8 mouse cellular contexts compared by ENCODE assay signal in the genomic region with DNA sequence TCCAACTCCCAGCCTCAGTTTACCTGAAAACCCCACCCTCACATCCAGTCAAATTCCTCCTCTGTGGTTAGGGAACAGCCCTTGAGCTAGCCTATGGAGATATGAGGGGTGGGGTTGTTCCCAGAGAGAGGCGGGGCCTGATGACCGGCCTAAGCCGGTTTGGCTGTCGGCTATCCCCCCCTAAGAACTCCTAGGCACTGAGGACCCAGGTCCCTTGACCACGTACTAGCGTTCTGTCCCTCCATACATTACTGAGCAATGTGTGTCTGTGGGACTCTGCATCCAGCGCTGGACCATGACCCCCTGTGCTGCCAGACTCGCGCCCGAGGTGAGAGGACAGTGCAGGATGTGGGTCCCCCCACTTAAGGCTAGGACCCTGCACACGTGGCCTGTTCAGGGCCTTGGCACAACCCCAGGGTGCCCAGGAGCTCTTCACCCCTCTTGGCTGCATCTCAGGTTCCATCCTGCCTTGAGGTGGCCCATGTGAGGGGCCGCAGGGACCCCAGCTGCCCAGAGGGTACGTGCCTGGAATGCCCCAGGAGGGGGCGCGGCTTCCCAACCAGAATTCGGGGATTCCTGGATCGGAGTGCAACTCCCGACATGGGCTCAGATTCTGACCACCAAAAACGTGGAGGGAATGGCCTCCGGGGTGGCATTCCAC. TPM values are rescaled to one million over a fixed set of nuclear protein-coding genes. Genes with fewer than 3 reads are reported as not detected.
DNase-seq lines count a peak whose midpoint lies in the region; ATAC-seq and TF ChIP-seq lines count a peak whose summit lies in the region.

No protein-coding gene starts in this region.

- H3K4me2 ChIP-seq in midbrain, embryonic 13.5 days (replicated peaks), result peak overlapping the region; percentile 19
- no peak overlapping the region for H3K4me2 ChIP-seq in midbrain, postnatal 0 days (ENCODE audit: low read depth, low read length, poor library complexity, severe bottlenecking)
- H3K4me2 ChIP-seq in limb, embryonic 15.5 days, result peak overlapping the region; percentile 37
- peak overlapping the region; percentile 48 for H3K4me2 ChIP-seq in stomach, embryonic 16.5 days (ENCODE audit: low read depth, low read length)

- H3K27ac ChIP-seq in midbrain, embryonic 13.5 days, result no peak overlapping the region
- no peak overlapping the region for H3K27ac ChIP-seq in midbrain, postnatal 0 days (ENCODE audit: low read depth, low read length)
- peak overlapping the region; percentile 86 for H3K27ac ChIP-seq in heart, embryonic 10.5 days
- no peak overlapping the region; the same call in 1 of the 2 replicates for H3K27ac ChIP-seq in limb, embryonic 15.5 days
- H3K27ac ChIP-seq in stomach, embryonic 16.5 days (ENCODE audit: low read length), result peak overlapping the region; percentile 60

- 4% methylated on average over 20 of the region's 20 CpGs for WGBS in midbrain, embryonic 13.5 days
- 9% methylated on average over 20 of the region's 20 CpGs for WGBS in midbrain, postnatal 0 days
- WGBS in heart, embryonic 10.5 days, result 6% methylated on average over 20 of the region's 20 CpGs
- WGBS in limb, embryonic 15.5 days, result 9% methylated on average over 20 of the region's 20 CpGs
- 23% methylated on average over 20 of the region's 20 CpGs for WGBS in stomach, embryonic 16.5 days

- peaks cover 57% of the 10 kb centered on the region for H3K27me3 ChIP-seq in midbrain, embryonic 13.5 days
- H3K27me3 ChIP-seq in midbrain, postnatal 0 days (ENCODE audit: insufficient read depth, low read length), result peaks cover 10% of the 10 kb centered on the region
- peaks cover 18% of the 10 kb centered on the region for H3K27me3 ChIP-seq in heart, embryonic 10.5 days (ENCODE audit: insufficient read depth, poor library complexity, severe bottlenecking)
- H3K27me3 ChIP-seq in limb, embryonic 15.5 days, result peaks cover 23% of the 10 kb centered on the region
- H3K27me3 ChIP-seq in stomach, embryonic 16.5 days (ENCODE audit: control insufficient read depth, insufficient read depth, low read length), result no peaks in the 10 kb centered on the region; the same call in 1 of the 2 replicates

- no peak for DNase-seq in midbrain, postnatal 0 days (ENCODE audit: low spot score)
- DNase-seq in heart, embryonic 10.5 days (ENCODE audit: low spot score), result no peak
- no peak for DNase-seq in adrenal gland, adult 2 months
- no peak for DNase-seq in left cerebral cortex, postnatal 4 days
- DNase-seq in thymus, postnatal 10 days (ENCODE audit: low spot score in 2 of 2), result no peak

- no peaks in the 10 kb centered on the region for H3K36me3 ChIP-seq in midbrain, embryonic 13.5 days
- H3K36me3 ChIP-seq in midbrain, postnatal 0 days (ENCODE audit: insufficient read depth, low read length), result no peaks in the 10 kb centered on the region
- peaks cover 18% of the 10 kb centered on the region for H3K36me3 ChIP-seq in heart, embryonic 10.5 days
- no peaks in the 10 kb centered on the region for H3K36me3 ChIP-seq in limb, embryonic 15.5 days
- no peaks in the 10 kb centered on the region for H3K36me3 ChIP-seq in stomach, embryonic 16.5 days (ENCODE audit: control insufficient read depth, insufficient read depth, low read length)

- 0 out of 2 replicates have a peak overlapping the region, but pooled peaks have one; percentile 2 for H3K4me3 ChIP-seq in midbrain, embryonic 13.5 days (replicated peaks)
- no peak overlapping the region for H3K4me3 ChIP-seq in midbrain, postnatal 0 days (ENCODE audit: low read depth, low read length)
- peak overlapping the region; percentile 49 for H3K4me3 ChIP-seq in heart, embryonic 10.5 days
- H3K4me3 ChIP-seq in limb, embryonic 15.5 days, result peak overlapping the region; percentile 21
- H3K4me3 ChIP-seq in stomach, embryonic 16.5 days (replicated peaks; ENCODE audit: low read length), result peak overlapping the region; percentile 36

- intact Hi-C loops in left cerebral cortex, postnatal 4 days (cut with DNase I), result no loop called here

- ATAC-seq in midbrain, embryonic 13.5 days, result peak; percentile 49; the same call in 1 of the 2 replicates
- no peak for ATAC-seq in midbrain, postnatal 0 days (ENCODE audit: low FRiP score)
- 0 out of 2 replicates have a peak, but pooled peaks have one; percentile 15 for ATAC-seq in limb, embryonic 15.5 days (ENCODE audit: insufficient number of reproducible peaks, low FRiP score, low TSS enrichment, low read depth)
- 0 out of 2 replicates have a peak, but pooled peaks have one; percentile 44 for ATAC-seq in stomach, embryonic 16.5 days (ENCODE audit: insufficient read depth, low FRiP score)

- H3K9ac ChIP-seq in midbrain, embryonic 13.5 days (replicated peaks), result no peak overlapping the region; the same call in 1 of the 2 replicates
- H3K9ac ChIP-seq in midbrain, postnatal 0 days (replicated peaks; ENCODE audit: low read length, poor library complexity, severe bottlenecking), result no peak overlapping the region
- 0 out of 2 replicates have a peak overlapping the region, but pooled peaks have one; percentile 18 for H3K9ac ChIP-seq in limb, embryonic 15.5 days
- peak overlapping the region; percentile 65 for H3K9ac ChIP-seq in stomach, embryonic 16.5 days (ENCODE audit: low read length)

- no peak for TF ChIP-seq CTCF in midbrain, postnatal 0 days (IDR thresholded peaks at IDR 0.05)

- H3K9me3 ChIP-seq in midbrain, embryonic 13.5 days, result no peaks in the 10 kb centered on the region
- no peaks in the 10 kb centered on the region for H3K9me3 ChIP-seq in midbrain, postnatal 0 days (ENCODE audit: low read length)
- no peaks in the 10 kb centered on the region for H3K9me3 ChIP-seq in heart, embryonic 10.5 days
- no peaks in the 10 kb centered on the region for H3K9me3 ChIP-seq in limb, embryonic 15.5 days
- no peaks in the 10 kb centered on the region for H3K9me3 ChIP-seq in stomach, embryonic 16.5 days (replicated peaks; ENCODE audit: control insufficient read depth, low read length)

- peaks cover 8% of the 10 kb centered on the region for H3K4me1 ChIP-seq in midbrain, embryonic 13.5 days (replicated peaks)
- H3K4me1 ChIP-seq in midbrain, postnatal 0 days (ENCODE audit: insufficient read depth, low read length), result no peaks in the 10 kb centered on the region
- H3K4me1 ChIP-seq in heart, embryonic 10.5 days, result peaks cover 58% of the 10 kb centered on the region
- H3K4me1 ChIP-seq in limb, embryonic 15.5 days, result peaks cover 30% of the 10 kb centered on the region
- peaks cover 24% of the 10 kb centered on the region for H3K4me1 ChIP-seq in stomach, embryonic 16.5 days (ENCODE audit: control insufficient read depth, insufficient read depth, low read length)

RNA-seq across cellular contexts. Expression of a gene that starts 3.1 kb away (rescaled TPM):
- polyA plus RNA-seq in midbrain, embryonic 13.5 days (2015; fragmentation: Nextera tagmentation; extraction: Ambion mirVana), result 1.5 and 1.6 TPM in 2 replicates
- 1.7 and 2.4 TPM in 2 replicates for total RNA-seq in midbrain, postnatal 0 days (2014; rRNA removed)
- polyA plus RNA-seq in midbrain, postnatal 0 days (2015; fragmentation: Nextera tagmentation; extraction: Ambion mirVana), result 1.2 and 1.6 TPM in 2 replicates
- 12.0 and 16.7 TPM in 2 replicates for polyA plus RNA-seq in heart, embryonic 10.5 days (2016; fragmentation: Nextera tagmentation; extraction: Ambion mirVana)
- polyA plus RNA-seq in limb, embryonic 15.5 days (2015; fragmentation: Nextera tagmentation; extraction: Ambion mirVana), result 5.3 and 6.4 TPM in 2 replicates
- 7.8 and 9.7 TPM in 2 replicates for polyA plus RNA-seq in stomach, embryonic 16.5 days (2015; fragmentation: Nextera tagmentation; extraction: Ambion mirVana)
- 1 to 10 TPM; 3.9 to 6.7 TPM for total RNA-seq in adrenal gland, adult 2 months (2021)
- 11.0 and 14.6 TPM in 2 replicates for polyA plus RNA-seq in adrenal gland, adult 2 months (2012; rRNA removed)
- total RNA-seq in left cerebral cortex, postnatal 4 days (2021), result 1 to 10 TPM; 1.6 to 1.7 TPM

RNA-seq across cellular contexts. Expression of a gene that starts 20.0 kb away (rescaled TPM):
- 159 and 174 TPM in 2 replicates for polyA plus RNA-seq in midbrain, embryonic 13.5 days (2015; fragmentation: Nextera tagmentation; extraction: Ambion mirVana)
- 66.4 and 76.0 TPM in 2 replicates for total RNA-seq in midbrain, postnatal 0 days (2014; rRNA removed)
- 126 and 135 TPM in 2 replicates for polyA plus RNA-seq in midbrain, postnatal 0 days (2015; fragmentation: Nextera tagmentation; extraction: Ambion mirVana)
- polyA plus RNA-seq in heart, embryonic 10.5 days (2016; fragmentation: Nextera tagmentation; extraction: Ambion mirVana), result 181 and 233 TPM in 2 replicates
- 213 and 217 TPM in 2 replicates for polyA plus RNA-seq in limb, embryonic 15.5 days (2015; fragmentation: Nextera tagmentation; extraction: Ambion mirVana)
- polyA plus RNA-seq in stomach, embryonic 16.5 days (2015; fragmentation: Nextera tagmentation; extraction: Ambion mirVana), result 174 and 180 TPM in 2 replicates
- 100 to 1,000 TPM in 1 of 2 experiments, 10 to 100 TPM in 1; 97.3 to 106 TPM for total RNA-seq in adrenal gland, adult 2 months (2021)
- polyA plus RNA-seq in adrenal gland, adult 2 months (2012; rRNA removed), result 111 and 122 TPM in 2 replicates
- 10 to 100 TPM; 63.9 to 74.2 TPM for total RNA-seq in left cerebral cortex, postnatal 4 days (2021)

RNA-seq across cellular contexts. Expression of a gene that starts 23.3 kb away (rescaled TPM):
- polyA plus RNA-seq in midbrain, embryonic 13.5 days (2015; fragmentation: Nextera tagmentation; extraction: Ambion mirVana), result 5.4 and 5.8 TPM in 2 replicates
- 9.3 TPM in 2 replicates for total RNA-seq in midbrain, postnatal 0 days (2014; rRNA removed)
- 1.7 and 1.9 TPM in 2 replicates for polyA plus RNA-seq in midbrain, postnatal 0 days (2015; fragmentation: Nextera tagmentation; extraction: Ambion mirVana)
- 2.8 and 4.1 TPM in 2 replicates for polyA plus RNA-seq in heart, embryonic 10.5 days (2016; fragmentation: Nextera tagmentation; extraction: Ambion mirVana)
- 3.3 and 3.4 TPM in 2 replicates for polyA plus RNA-seq in limb, embryonic 15.5 days (2015; fragmentation: Nextera tagmentation; extraction: Ambion mirVana)
- polyA plus RNA-seq in stomach, embryonic 16.5 days (2015; fragmentation: Nextera tagmentation; extraction: Ambion mirVana), result 6.3 and 7.4 TPM in 2 replicates
- total RNA-seq in adrenal gland, adult 2 months (2021), result 10 to 100 TPM; 18.4 to 22.9 TPM
- 28.6 TPM in 2 replicates for polyA plus RNA-seq in adrenal gland, adult 2 months (2012; rRNA removed)
- total RNA-seq in left cerebral cortex, postnatal 4 days (2021), result 1 to 10 TPM; 7.2 to 8.1 TPM

RNA-seq across cellular contexts. Expression of a gene that starts 27.4 kb away (rescaled TPM):
- 498 and 532 TPM in 2 replicates for polyA plus RNA-seq in midbrain, embryonic 13.5 days (2015; fragmentation: Nextera tagmentation; extraction: Ambion mirVana)
- 350 TPM in 2 replicates for total RNA-seq in midbrain, postnatal 0 days (2014; rRNA removed)
- polyA plus RNA-seq in midbrain, postnatal 0 days (2015; fragmentation: Nextera tagmentation; extraction: Ambion mirVana), result 635 and 741 TPM in 2 replicates
- polyA plus RNA-seq in heart, embryonic 10.5 days (2016; fragmentation: Nextera tagmentation; extraction: Ambion mirVana), result 767 and 797 TPM in 2 replicates
- 432 and 471 TPM in 2 replicates for polyA plus RNA-seq in limb, embryonic 15.5 days (2015; fragmentation: Nextera tagmentation; extraction: Ambion mirVana)
- 445 and 507 TPM in 2 replicates for polyA plus RNA-seq in stomach, embryonic 16.5 days (2015; fragmentation: Nextera tagmentation; extraction: Ambion mirVana)
- 1,000 to 10,000 TPM; 1,287 to 1,377 TPM for total RNA-seq in adrenal gland, adult 2 months (2021)
- 1,827 and 2,443 TPM in 2 replicates for polyA plus RNA-seq in adrenal gland, adult 2 months (2012; rRNA removed)
- total RNA-seq in left cerebral cortex, postnatal 4 days (2021), result 100 to 1,000 TPM; 311 to 347 TPM

RNA-seq across cellular contexts. Expression of a gene that starts 31.2 kb away (rescaled TPM):
- 29.5 and 37.1 TPM in 2 replicates for polyA plus RNA-seq in midbrain, embryonic 13.5 days (2015; fragmentation: Nextera tagmentation; extraction: Ambion mirVana)
- total RNA-seq in midbrain, postnatal 0 days (2014; rRNA removed), result 14.8 and 19.5 TPM in 2 replicates
- polyA plus RNA-seq in midbrain, postnatal 0 days (2015; fragmentation: Nextera tagmentation; extraction: Ambion mirVana), result 12.6 and 12.8 TPM in 2 replicates
- 408 and 456 TPM in 2 replicates for polyA plus RNA-seq in heart, embryonic 10.5 days (2016; fragmentation: Nextera tagmentation; extraction: Ambion mirVana)
- 264 and 270 TPM in 2 replicates for polyA plus RNA-seq in limb, embryonic 15.5 days (2015; fragmentation: Nextera tagmentation; extraction: Ambion mirVana)
- 333 and 334 TPM in 2 replicates for polyA plus RNA-seq in stomach, embryonic 16.5 days (2015; fragmentation: Nextera tagmentation; extraction: Ambion mirVana)
- 10 to 100 TPM; 29.5 to 50.1 TPM for total RNA-seq in adrenal gland, adult 2 months (2021)
- 53.0 and 58.8 TPM in 2 replicates for polyA plus RNA-seq in adrenal gland, adult 2 months (2012; rRNA removed)
- 10 to 100 TPM; 12.4 to 17.2 TPM for total RNA-seq in left cerebral cortex, postnatal 4 days (2021)

Comparison
In these comparisons a context has a peak if more than half of its experiments do, and no peak if none do; other contexts are left out.
1. H3K27ac ChIP-seq: peak in heart, embryonic 10.5 days (single experiment) and stomach, embryonic 16.5 days (single experiment); none in midbrain, embryonic 13.5 days (single experiment), midbrain, postnatal 0 days (single experiment) and limb, embryonic 15.5 days (single experiment).
2. H3K9ac ChIP-seq: peak in limb, embryonic 15.5 days (single experiment) and stomach, embryonic 16.5 days (single experiment); none in midbrain, embryonic 13.5 days (single experiment) and midbrain, postnatal 0 days (single experiment).